ENCODE assay signal across 13 mouse cellular contexts in the genomic region with DNA sequence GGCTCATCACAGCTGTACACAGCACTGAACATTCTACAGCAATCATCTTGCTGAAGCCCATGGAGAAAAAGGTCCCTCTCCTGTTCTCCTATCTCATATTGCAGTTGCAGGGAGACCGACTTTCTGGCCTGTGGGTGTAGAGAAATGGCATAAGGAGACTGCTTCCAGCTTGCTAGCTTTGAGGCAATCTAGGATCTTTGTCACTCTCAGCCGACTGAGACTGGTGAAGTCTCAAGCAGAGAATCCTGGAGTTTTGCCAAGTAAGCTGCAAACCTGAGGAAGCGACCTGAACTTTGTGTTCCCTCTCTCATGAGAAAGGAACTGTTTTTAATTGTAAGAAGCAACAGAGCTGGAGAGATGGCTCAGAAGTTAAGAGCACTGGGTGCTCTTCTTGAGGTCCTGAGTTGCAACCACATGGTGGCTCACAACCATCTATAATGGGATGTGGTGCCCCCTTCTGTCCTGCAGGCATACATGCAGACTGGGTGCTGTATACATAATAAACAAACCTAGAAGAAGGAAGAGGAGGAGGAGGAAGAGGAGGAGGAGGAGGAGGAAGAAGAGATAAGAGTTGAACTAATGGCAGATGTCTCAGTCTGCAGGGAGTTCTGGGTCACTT. TPM values are rescaled to one million over a fixed set of nuclear protein-coding genes. Genes with fewer than 3 reads are reported as not detected.
DNase-seq lines count a peak whose midpoint lies in the region; ATAC-seq and TF ChIP-seq lines count a peak whose summit lies in the region.
"Had no signal": no experiment of that assay in that cellular context is flagged by ENCODE, and none has a peak within 500 bp of the region (broad histone marks: within the 10 kb centered on the region; RNA-seq: fewer than 3 reads in every experiment).

No protein-coding gene starts in this region.

- no peaks in the 10 kb centered on the region for H3K9me3 ChIP-seq in embryonic facial prominence, embryonic 14.5 days (ENCODE audit: control insufficient read depth, low read length)
- no peaks in the 10 kb centered on the region for H3K9me3 ChIP-seq in embryonic facial prominence, embryonic 10.5 days
- no peaks in the 10 kb centered on the region for H3K9me3 ChIP-seq in limb, embryonic 14.5 days (ENCODE audit: control insufficient read depth, low read length)
- H3K9me3 ChIP-seq in limb, embryonic 10.5 days (replicated peaks): no peaks in the 10 kb centered on the region
- H3K9me3 ChIP-seq in MEL (replicated peaks; ENCODE audit: insufficient read depth, low read length): no peaks in the 10 kb centered on the region
- no peaks in the 10 kb centered on the region for H3K9me3 ChIP-seq in liver, postnatal 0 days (ENCODE audit: low read length)
- H3K9me3 ChIP-seq: embryonic facial prominence, embryonic 13.5 days; limb, embryonic 15.5 days; neural tube, embryonic 13.5 days had no signal

- peak; percentile 38 to 82 (median 51) for TF ChIP-seq CTCF in MEL (IDR thresholded peaks at IDR 0.05 in 2 of 3, conservative IDR thresholded peaks at IDR 0.05 in 1 of 3; ENCODE audit: control insufficient read depth in 1 of 3, insufficient read depth in 1 of 3, low read depth in 2 of 3, low read length in 3 of 3, poor library complexity in 1 of 3, severe bottlenecking in 1 of 3)
- peak; percentile 38 for TF ChIP-seq CTCF in liver, postnatal 0 days (IDR thresholded peaks at IDR 0.05; ENCODE audit: low read depth)

- TF ChIP-seq POLR2A in limb, embryonic 14.5 days (IDR thresholded peaks at IDR 0.05; ENCODE audit: borderline replicate concordance, extremely low read depth, insufficient read depth, insufficient read length): no peak
- no peak for TF ChIP-seq POLR2A in MEL (IDR thresholded peaks at IDR 0.05; ENCODE audit: control insufficient read depth in 1 of 2, insufficient read depth in 1 of 2, low read depth in 1 of 2, low read length in 2 of 2, poor library complexity in 1 of 2)

- no peak overlapping the region for H3K9ac ChIP-seq in embryonic facial prominence, embryonic 14.5 days (ENCODE audit: low read depth, low read length)
- H3K9ac ChIP-seq in limb, embryonic 14.5 days (ENCODE audit: low read depth, low read length, severe bottlenecking): 0 out of 2 replicates have a peak overlapping the region, but pooled peaks have one; percentile 21
- H3K9ac ChIP-seq in MEL (ENCODE audit: control insufficient read depth, low read depth, low read length, poor library complexity, severe bottlenecking): no peak overlapping the region; the same call in 1 of the 2 replicates
- no peak overlapping the region for H3K9ac ChIP-seq in liver, postnatal 0 days (replicated peaks)
- H3K9ac ChIP-seq: embryonic facial prominence, embryonic 13.5 days; limb, embryonic 15.5 days; neural tube, embryonic 13.5 days had no signal

- peak; percentile 48 for TF ChIP-seq RAD21 in MEL (IDR thresholded peaks at IDR 0.05; ENCODE audit: low read depth, low read length)

- no peaks in the 10 kb centered on the region for H3K27me3 ChIP-seq in embryonic facial prominence, embryonic 14.5 days (replicated peaks; ENCODE audit: control insufficient read depth, insufficient read depth, low read length)
- H3K27me3 ChIP-seq in embryonic facial prominence, embryonic 10.5 days (replicated peaks; ENCODE audit: low read depth, poor library complexity, severe bottlenecking): no peaks in the 10 kb centered on the region
- no peaks in the 10 kb centered on the region for H3K27me3 ChIP-seq in limb, embryonic 14.5 days (ENCODE audit: control insufficient read depth, insufficient read depth, low read length)
- no peaks in the 10 kb centered on the region for H3K27me3 ChIP-seq in limb, embryonic 10.5 days (ENCODE audit: low read depth, poor library complexity, severe bottlenecking)
- H3K27me3 ChIP-seq in MEL (ENCODE audit: control insufficient read depth in 1 of 2, insufficient read depth in 2 of 2, low read length in 2 of 2): peaks cover 3% of the 10 kb centered on the region in 2 experiments
- no peaks in the 10 kb centered on the region for H3K27me3 ChIP-seq in liver, postnatal 0 days (ENCODE audit: insufficient read depth, low read length)
- H3K27me3 ChIP-seq: embryonic facial prominence, embryonic 13.5 days; limb, embryonic 15.5 days; neural tube, embryonic 13.5 days had no signal

- TF ChIP-seq EP300 in MEL (IDR thresholded peaks at IDR 0.05; ENCODE audit: low read depth in 1 of 2, low read length in 2 of 2): no peak
- TF ChIP-seq EP300 in liver, postnatal 0 days (IDR thresholded peaks at IDR 0.05; ENCODE audit: low read depth): no peak

- H3K4me3 ChIP-seq in embryonic facial prominence, embryonic 14.5 days (ENCODE audit: low read depth, low read length): no peak overlapping the region
- no peak overlapping the region for H3K4me3 ChIP-seq in embryonic facial prominence, embryonic 10.5 days
- no peak overlapping the region for H3K4me3 ChIP-seq in limb, embryonic 14.5 days (replicated peaks; ENCODE audit: low read length)
- no peak overlapping the region for H3K4me3 ChIP-seq in limb, embryonic 10.5 days
- no peak overlapping the region for H3K4me3 ChIP-seq in MEL (ENCODE audit: control insufficient read depth in 1 of 2, insufficient read depth in 1 of 2, low read depth in 2 of 2, low read length in 2 of 2)
- H3K4me3 ChIP-seq in liver, postnatal 0 days (ENCODE audit: low read depth, low read length): no peak overlapping the region
- H3K4me3 ChIP-seq: embryonic facial prominence, embryonic 13.5 days; limb, embryonic 15.5 days; neural tube, embryonic 13.5 days had no signal

- ATAC-seq in embryonic facial prominence, embryonic 14.5 days (ENCODE audit: low read depth): no peak
- ATAC-seq in limb, embryonic 14.5 days (ENCODE audit: low FRiP score, low read depth): no peak
- ATAC-seq in liver, postnatal 0 days: no peak

- no peak overlapping the region for H3K4me2 ChIP-seq in embryonic facial prominence, embryonic 14.5 days (ENCODE audit: low read depth, low read length)
- H3K4me2 ChIP-seq in limb, embryonic 14.5 days (replicated peaks; ENCODE audit: low read depth, low read length, severe bottlenecking): no peak overlapping the region
- no peak overlapping the region for H3K4me2 ChIP-seq in liver, postnatal 0 days (ENCODE audit: low read depth, low read length)
- H3K4me2 ChIP-seq: embryonic facial prominence, embryonic 13.5 days; limb, embryonic 15.5 days; neural tube, embryonic 13.5 days had no signal

- no peaks in the 10 kb centered on the region for H3K4me1 ChIP-seq in embryonic facial prominence, embryonic 14.5 days (ENCODE audit: control insufficient read depth, insufficient read depth, low read length)
- no peaks in the 10 kb centered on the region for H3K4me1 ChIP-seq in embryonic facial prominence, embryonic 10.5 days
- H3K4me1 ChIP-seq in limb, embryonic 14.5 days (ENCODE audit: control insufficient read depth, insufficient read depth, low read length): no peaks in the 10 kb centered on the region
- no peaks in the 10 kb centered on the region for H3K4me1 ChIP-seq in limb, embryonic 10.5 days
- H3K4me1 ChIP-seq in MEL (ENCODE audit: control insufficient read depth in 1 of 2, insufficient read depth in 2 of 2, low read length in 2 of 2): peaks cover 2 to 10% of the 10 kb centered on the region in 2 experiments; a peak in 2 of 4 replicates
- no peaks in the 10 kb centered on the region for H3K4me1 ChIP-seq in liver, postnatal 0 days (ENCODE audit: insufficient read depth)
- H3K4me1 ChIP-seq: embryonic facial prominence, embryonic 13.5 days; limb, embryonic 15.5 days; neural tube, embryonic 13.5 days had no signal

- peak; percentile 9 for DNase-seq in embryonic facial prominence, embryonic 14.5 days (ENCODE audit: low spot score)
- DNase-seq in embryonic facial prominence, embryonic 10.5 days (ENCODE audit: low spot score): no peak
- no peak for DNase-seq in limb, embryonic 14.5 days (ENCODE audit: low spot score)
- DNase-seq in limb, embryonic 10.5 days (ENCODE audit: low spot score): no peak
- peak; percentile 79 for DNase-seq in MEL (ENCODE audit: low read depth, low spot score)
- DNase-seq in liver, postnatal 0 days: no peak
- DNase-seq in urinary bladder, postnatal 10 days (ENCODE audit: low spot score): no peak
- DNase-seq in urinary bladder, adult 2 months (ENCODE audit: low spot score): no peak
- DNase-seq: adrenal gland, adult 2 months; thymus, postnatal 14 days had no signal

- no peak overlapping the region for H3K27ac ChIP-seq in embryonic facial prominence, embryonic 14.5 days (replicated peaks; ENCODE audit: low read depth, low read length)
- H3K27ac ChIP-seq in embryonic facial prominence, embryonic 10.5 days (replicated peaks): no peak overlapping the region
- H3K27ac ChIP-seq in limb, embryonic 14.5 days (replicated peaks; ENCODE audit: low read depth, low read length): no peak overlapping the region
- no peak overlapping the region for H3K27ac ChIP-seq in limb, embryonic 10.5 days
- no peak overlapping the region for H3K27ac ChIP-seq in MEL (ENCODE audit: control insufficient read depth, low read depth, low read length)
- no peak overlapping the region for H3K27ac ChIP-seq in liver, postnatal 0 days (ENCODE audit: low read depth)
- H3K27ac ChIP-seq: embryonic facial prominence, embryonic 13.5 days; limb, embryonic 15.5 days; neural tube, embryonic 13.5 days had no signal

- H3K36me3 ChIP-seq in embryonic facial prominence, embryonic 14.5 days (ENCODE audit: control insufficient read depth, insufficient read depth, low read length): no peaks in the 10 kb centered on the region
- H3K36me3 ChIP-seq in embryonic facial prominence, embryonic 10.5 days (replicated peaks): no peaks in the 10 kb centered on the region
- no peaks in the 10 kb centered on the region for H3K36me3 ChIP-seq in limb, embryonic 14.5 days (ENCODE audit: control insufficient read depth, insufficient read depth, low read length)
- no peaks in the 10 kb centered on the region for H3K36me3 ChIP-seq in limb, embryonic 10.5 days
- H3K36me3 ChIP-seq in MEL (ENCODE audit: control insufficient read depth in 1 of 2, insufficient read depth in 2 of 2, low read length in 2 of 2): peaks cover 0 to 6% of the 10 kb centered on the region in 2 experiments; a peak in 2 of 4 replicates
- H3K36me3 ChIP-seq in liver, postnatal 0 days (replicated peaks; ENCODE audit: insufficient read depth, low read length): no peaks in the 10 kb centered on the region
- H3K36me3 ChIP-seq: embryonic facial prominence, embryonic 13.5 days; limb, embryonic 15.5 days; neural tube, embryonic 13.5 days had no signal

- H3K79me2 ChIP-seq in MEL (ENCODE audit: control insufficient read depth, insufficient read depth, low read length, poor library complexity): no peaks in the 10 kb centered on the region

- 50% methylated on average over 3 of the region's 3 CpGs for WGBS in embryonic facial prominence, embryonic 14.5 days
- WGBS in embryonic facial prominence, embryonic 10.5 days: 72% methylated on average over 3 of the region's 3 CpGs
- WGBS in limb, embryonic 14.5 days: 57% methylated on average over 3 of the region's 3 CpGs
- 64% methylated on average over 3 of the region's 3 CpGs for WGBS in limb, embryonic 10.5 days
- 73% methylated on average over 3 of the region's 3 CpGs for WGBS in liver, postnatal 0 days (ENCODE audit: insufficient replicate concordance)

RNA-seq across cellular contexts. Expression of gene Slc7a4, which starts 18.0 kb away (rescaled TPM):
- 6.1 and 9.5 TPM in 2 replicates for polyA plus RNA-seq in embryonic facial prominence, embryonic 14.5 days (2014; fragmentation: Nextera tagmentation; extraction: Ambion mirVana)
- polyA plus RNA-seq in embryonic facial prominence, embryonic 10.5 days (2016; fragmentation: Nextera tagmentation; extraction: Ambion mirVana): 1.5 and 1.6 TPM in 2 replicates
- 7.7 and 14.2 TPM in 2 replicates for polyA plus RNA-seq in limb, embryonic 14.5 days (2012; rRNA removed)
- polyA plus RNA-seq in limb, embryonic 14.5 days (2014; fragmentation: Nextera tagmentation; extraction: Ambion mirVana): 8.0 and 8.2 TPM in 2 replicates
- polyA plus RNA-seq in limb, embryonic 10.5 days (2016; fragmentation: Nextera tagmentation; extraction: Ambion mirVana): 0.44 and 0.81 TPM in 2 replicates
- total RNA-seq in MEL (2012; rRNA removed): 15.4 and 23.1 TPM in 2 replicates
- polyA plus RNA-seq in MEL (2012; ENCODE audit: insufficient read depth in 1 of 2, insufficient read length in 2 of 2, low read depth in 1 of 2, low replicate concordance in 2 of 2, missing spikeins in 1 of 2): 10 to 100 TPM in 1 of 2 experiments, not detected in 1; 23.6 TPM
- polyA plus RNA-seq in liver, postnatal 0 days (2015; fragmentation: Nextera tagmentation; extraction: Ambion mirVana): 3.3 and 3.7 TPM in 2 replicates
- polyA plus RNA-seq in urinary bladder, adult 2 months (2012; rRNA removed): 12.4 and 17.0 TPM in 2 replicates

RNA-seq across cellular contexts. Expression of gene Smpd4, which starts 18.1 kb away (rescaled TPM):
- polyA plus RNA-seq in embryonic facial prominence, embryonic 14.5 days (2014; fragmentation: Nextera tagmentation; extraction: Ambion mirVana): 27.9 and 33.6 TPM in 2 replicates
- polyA plus RNA-seq in embryonic facial prominence, embryonic 10.5 days (2016; fragmentation: Nextera tagmentation; extraction: Ambion mirVana): 66.7 and 68.7 TPM in 2 replicates
- polyA plus RNA-seq in limb, embryonic 14.5 days (2012; rRNA removed): 120 and 163 TPM in 2 replicates
- 32.5 and 38.7 TPM in 2 replicates for polyA plus RNA-seq in limb, embryonic 14.5 days (2014; fragmentation: Nextera tagmentation; extraction: Ambion mirVana)
- 74.3 and 74.4 TPM in 2 replicates for polyA plus RNA-seq in limb, embryonic 10.5 days (2016; fragmentation: Nextera tagmentation; extraction: Ambion mirVana)
- total RNA-seq in MEL (2012; rRNA removed): 47.6 and 51.0 TPM in 2 replicates
- 100 to 1,000 TPM in 1 of 2 experiments, 10 to 100 TPM in 1; 94.3 to 609 TPM for polyA plus RNA-seq in MEL (2012; ENCODE audit: insufficient read depth in 1 of 2, insufficient read length in 2 of 2, low read depth in 1 of 2, low replicate concordance in 2 of 2, missing spikeins in 1 of 2)
- polyA plus RNA-seq in liver, postnatal 0 days (2015; fragmentation: Nextera tagmentation; extraction: Ambion mirVana): 6.4 and 7.3 TPM in 2 replicates
- 33.1 and 36.3 TPM in 2 replicates for polyA plus RNA-seq in urinary bladder, adult 2 months (2012; rRNA removed)

RNA-seq across cellular contexts. Expression of gene P2rx6, which starts 39.4 kb away (rescaled TPM):
- 0.84 and 1.5 TPM in 2 replicates for polyA plus RNA-seq in embryonic facial prominence, embryonic 14.5 days (2014; fragmentation: Nextera tagmentation; extraction: Ambion mirVana)
- polyA plus RNA-seq in embryonic facial prominence, embryonic 10.5 days (2016; fragmentation: Nextera tagmentation; extraction: Ambion mirVana): 0.21 and 0.24 TPM in 2 replicates
- polyA plus RNA-seq in limb, embryonic 14.5 days (2012; rRNA removed): 0.92 and 0.99 TPM in 2 replicates
- 0.47 and 0.82 TPM in 2 replicates for polyA plus RNA-seq in limb, embryonic 14.5 days (2014; fragmentation: Nextera tagmentation; extraction: Ambion mirVana)
- 0.08 TPM in 1 of 2 replicates, not detected in the other for polyA plus RNA-seq in limb, embryonic 10.5 days (2016; fragmentation: Nextera tagmentation; extraction: Ambion mirVana)
- 0.04 TPM in 1 of 2 replicates, not detected in the other for total RNA-seq in MEL (2012; rRNA removed)
- polyA plus RNA-seq in MEL (2012; ENCODE audit: insufficient read depth in 1 of 2, insufficient read length in 2 of 2, low read depth in 1 of 2, low replicate concordance in 2 of 2, missing spikeins in 1 of 2): under 1 TPM in 1 of 2 experiments, not detected in 1; 0.38 TPM
- polyA plus RNA-seq in liver, postnatal 0 days (2015; fragmentation: Nextera tagmentation; extraction: Ambion mirVana): 0.14 and 0.18 TPM in 2 replicates
- 4.4 and 5.5 TPM in 2 replicates for polyA plus RNA-seq in urinary bladder, adult 2 months (2012; rRNA removed)

RNA-seq across cellular contexts. Expression of gene Lrrc74b, which starts 40.0 kb away (rescaled TPM):
- 0.69 and 1.8 TPM in 2 replicates for polyA plus RNA-seq in embryonic facial prominence, embryonic 14.5 days (2014; fragmentation: Nextera tagmentation; extraction: Ambion mirVana)
- polyA plus RNA-seq in embryonic facial prominence, embryonic 10.5 days (2016; fragmentation: Nextera tagmentation; extraction: Ambion mirVana): 0.10 TPM in 1 of 2 replicates, not detected in the other
- 0.08 and 0.23 TPM in 2 replicates for polyA plus RNA-seq in limb, embryonic 14.5 days (2012; rRNA removed)
- 0.29 TPM in 1 of 2 replicates, not detected in the other for polyA plus RNA-seq in limb, embryonic 14.5 days (2014; fragmentation: Nextera tagmentation; extraction: Ambion mirVana)
- polyA plus RNA-seq in limb, embryonic 10.5 days (2016; fragmentation: Nextera tagmentation; extraction: Ambion mirVana): not detected in 2 replicates
- total RNA-seq in MEL (2012; rRNA removed): 0.12 TPM in 1 of 2 replicates, not detected in the other
- under 1 TPM in 1 of 2 experiments, not detected in 1; 0.10 TPM for polyA plus RNA-seq in MEL (2012; ENCODE audit: insufficient read depth in 1 of 2, insufficient read length in 2 of 2, low read depth in 1 of 2, low replicate concordance in 2 of 2, missing spikeins in 1 of 2)
- polyA plus RNA-seq in liver, postnatal 0 days (2015; fragmentation: Nextera tagmentation; extraction: Ambion mirVana): 0.05 and 0.06 TPM in 2 replicates
- 0.22 and 0.23 TPM in 2 replicates for polyA plus RNA-seq in urinary bladder, adult 2 months (2012; rRNA removed)
- total RNA-seq: adrenal gland, adult 2 months had no signal
- polyA plus RNA-seq: adrenal gland, adult 2 months; embryonic facial prominence, embryonic 13.5 days; limb, embryonic 15.5 days had no signal

RNA-seq across cellular contexts. Expression of gene Ccdc74a, which starts 45.2 kb away (rescaled TPM):
- 7.9 and 8.1 TPM in 2 replicates for polyA plus RNA-seq in embryonic facial prominence, embryonic 14.5 days (2014; fragmentation: Nextera tagmentation; extraction: Ambion mirVana)
- 5.3 and 6.6 TPM in 2 replicates for polyA plus RNA-seq in embryonic facial prominence, embryonic 10.5 days (2016; fragmentation: Nextera tagmentation; extraction: Ambion mirVana)
- polyA plus RNA-seq in limb, embryonic 14.5 days (2012; rRNA removed): 7.9 and 8.9 TPM in 2 replicates
- 6.5 and 7.0 TPM in 2 replicates for polyA plus RNA-seq in limb, embryonic 14.5 days (2014; fragmentation: Nextera tagmentation; extraction: Ambion mirVana)
- 6.0 and 8.7 TPM in 2 replicates for polyA plus RNA-seq in limb, embryonic 10.5 days (2016; fragmentation: Nextera tagmentation; extraction: Ambion mirVana)
- 1.7 and 1.9 TPM in 2 replicates for total RNA-seq in MEL (2012; rRNA removed)
- polyA plus RNA-seq in MEL (2012; ENCODE audit: insufficient read depth in 1 of 2, insufficient read length in 2 of 2, low read depth in 1 of 2, low replicate concordance in 2 of 2, missing spikeins in 1 of 2): 1 to 10 TPM in 1 of 2 experiments, not detected in 1; 4.6 TPM
- polyA plus RNA-seq in liver, postnatal 0 days (2015; fragmentation: Nextera tagmentation; extraction: Ambion mirVana): 3.3 and 3.5 TPM in 2 replicates
- 1.5 and 2.7 TPM in 2 replicates for polyA plus RNA-seq in urinary bladder, adult 2 months (2012; rRNA removed)

Comparison
In these comparisons a context has a peak if more than half of its experiments do, and no peak if none do; other contexts are left out.
1. DNase-seq: peak in embryonic facial prominence, embryonic 14.5 days (single experiment) and MEL (single experiment); none in embryonic facial prominence, embryonic 10.5 days (single experiment), limb, embryonic 14.5 days (single experiment), limb, embryonic 10.5 days (single experiment), liver, postnatal 0 days (single experiment), urinary bladder, postnatal 10 days (single experiment) and urinary bladder, adult 2 months (single experiment).